Mouse (Mus musculus): ENCODE results near the gene Msln.

GRCm38 (mm10) chr17:25794197-25794596, 40.0 kb upstream of the Msln start:
- TF ChIP-seq CTCF (IDR thresholded peaks at IDR 0.05; ENCODE audit: borderline replicate concordance, insufficient read depth, low read length) (no peak), POLR2A (IDR thresholded peaks at IDR 0.05; ENCODE audit: low read depth, low read length) (no peak)

Data from embryonic fibroblast, embryonic 13.5 days (primary cell).